Mouse (Mus musculus): Measurements from ENCODE around the gene Lrrc56. TPM values are rescaled to one million over a fixed set of nuclear protein-coding genes. Genes with fewer than 3 reads are reported as not detected.

The Lrrc56 gene
- polyA plus RNA-seq, 1 experiment from 2014 or later = 12.2 TPM

DNA sequence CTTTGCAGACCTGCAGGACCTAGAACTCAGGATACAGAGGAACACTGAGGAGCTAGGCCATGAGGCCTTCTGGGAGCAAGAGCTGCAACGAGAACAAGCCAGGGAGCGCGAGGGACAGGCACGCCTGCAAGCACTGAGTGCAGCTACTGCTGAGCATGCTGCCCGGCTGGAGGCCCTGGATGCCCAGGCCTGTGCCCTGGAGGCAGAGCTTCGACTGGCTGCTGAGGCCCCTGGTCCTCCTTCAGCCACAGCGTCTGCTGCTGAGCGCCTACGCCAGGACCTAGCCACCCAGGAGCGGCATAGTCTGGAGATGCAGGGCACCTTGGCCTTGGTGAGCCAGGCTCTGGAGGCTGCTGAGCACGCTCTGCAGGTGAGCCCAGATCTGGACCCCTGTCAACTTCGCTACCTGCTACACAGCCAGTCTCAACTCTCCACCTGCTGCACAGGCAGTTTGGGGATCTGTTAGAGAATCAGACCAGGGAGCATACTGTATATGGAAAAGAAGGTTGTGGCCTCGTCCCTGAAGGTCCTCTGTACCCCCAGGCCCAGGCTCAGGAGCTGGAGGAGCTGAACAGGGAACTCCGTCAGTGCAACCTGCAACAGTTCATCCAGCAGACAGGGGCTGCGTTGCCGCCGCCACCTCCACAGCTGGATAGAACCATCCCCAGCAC lies 23.5 kb downstream of the Lrrc56 start:
- ATAC-seq (ENCODE audit: low read depth) = no peak
- Histone ChIP-seq H3K4me3 (replicated peaks) (peak overlapping the region; percentile 82), H3K27ac (peak overlapping the region; percentile 89), H3K9ac (peak overlapping the region; percentile 90), H3K9me3 (replicated peaks) (no peaks in the 10 kb centered on the region), H3K27me3 (no peaks in the 10 kb centered on the region), H3K36me3 (peaks cover 31% of the 10 kb centered on the region), H3K4me2 (peak overlapping the region; percentile 100), H3K4me1 (replicated peaks) (peaks cover 92% of the 10 kb centered on the region)
- DNase-seq = no peak
- 90% methylated on average over 17 of the region's 17 CpGs for whole genome bisulfite sequencing (ENCODE audit: insufficient replicate concordance)

DNA sequence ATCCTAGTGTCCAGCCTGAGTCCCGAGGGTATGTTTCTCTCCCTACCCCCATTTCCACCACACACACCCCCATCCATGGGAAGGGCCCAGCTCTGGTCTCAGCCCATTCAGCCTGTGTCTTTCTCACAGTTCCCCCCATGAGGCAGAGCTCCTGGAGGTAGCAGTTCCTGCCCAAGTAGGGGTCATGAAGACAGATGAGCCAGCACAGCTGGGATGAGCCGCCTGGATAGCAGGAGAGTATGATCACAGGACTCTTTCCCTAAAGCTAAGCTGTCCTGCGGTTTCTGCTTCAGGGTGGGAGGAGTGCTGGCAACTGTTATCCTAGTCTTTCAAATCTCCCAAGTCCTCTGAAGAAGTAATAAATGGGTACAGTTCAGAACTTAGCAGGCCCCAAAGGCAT lies 24.2 kb downstream of the Lrrc56 start:
- ATAC-seq (ENCODE audit: low read depth) = no peak
- Histone ChIP-seq H3K27ac (peak overlapping the region; percentile 89), H3K27me3 (no peaks in the 10 kb centered on the region), H3K4me1 (replicated peaks) (peaks cover 92% of the 10 kb centered on the region), H3K9me3 (replicated peaks) (no peaks in the 10 kb centered on the region), H3K4me2 (0 out of 2 replicates have a peak overlapping the region, but pooled peaks have one; percentile 13), H3K4me3 (replicated peaks) (no peak overlapping the region; the same call in 1 of the 2 replicates), H3K9ac (peak overlapping the region; percentile 90), H3K36me3 (peaks cover 31% of the 10 kb centered on the region)
- DNase-seq = no peak
- WGBS (ENCODE audit: insufficient replicate concordance) = 83% methylated on average over 3 of the region's 3 CpGs

DNA sequence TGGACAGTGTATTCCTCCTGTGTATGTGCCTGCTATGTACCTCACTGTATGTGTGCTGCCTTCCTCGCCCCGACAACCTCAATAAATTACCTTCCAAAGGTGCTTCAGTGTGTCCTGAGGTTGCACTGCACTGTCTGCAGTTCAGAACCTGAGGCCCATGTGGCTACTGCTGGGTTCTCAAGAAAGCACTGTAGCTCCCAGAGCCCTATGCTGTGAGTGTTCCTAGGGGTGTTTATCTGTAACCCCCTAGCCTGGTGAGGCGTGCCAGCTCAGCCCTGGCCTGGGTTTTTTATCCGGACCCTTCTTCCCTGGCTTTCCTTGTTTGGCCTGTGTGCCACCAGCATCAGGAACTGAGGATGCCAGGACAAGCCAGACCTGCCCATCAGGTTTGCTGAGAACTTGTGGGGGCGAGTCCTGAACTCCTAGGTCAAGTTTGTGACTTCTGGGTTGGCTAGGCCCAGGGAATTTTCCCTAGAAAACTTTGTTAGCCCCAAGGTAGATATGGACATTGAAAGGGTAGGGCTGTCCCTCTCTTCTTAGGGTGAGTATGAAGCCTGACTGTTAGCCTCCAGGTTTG lies 24.7 kb downstream of the Lrrc56 start:
- Histone ChIP-seq H3K4me1 (replicated peaks) (peaks cover 89% of the 10 kb centered on the region), H3K4me2 (no peak overlapping the region), H3K4me3 (replicated peaks) (no peak overlapping the region), H3K27ac (peak overlapping the region; percentile 89), H3K9me3 (replicated peaks) (no peaks in the 10 kb centered on the region), H3K9ac (peak overlapping the region; percentile 90), H3K36me3 (peaks cover 31% of the 10 kb centered on the region), H3K27me3 (no peaks in the 10 kb centered on the region)
- 80% methylated on average over 5 of the region's 5 CpGs for WGBS (ENCODE audit: insufficient replicate concordance)
- ATAC-seq (ENCODE audit: low read depth) = no peak
- no peak for DNase-seq

DNA sequence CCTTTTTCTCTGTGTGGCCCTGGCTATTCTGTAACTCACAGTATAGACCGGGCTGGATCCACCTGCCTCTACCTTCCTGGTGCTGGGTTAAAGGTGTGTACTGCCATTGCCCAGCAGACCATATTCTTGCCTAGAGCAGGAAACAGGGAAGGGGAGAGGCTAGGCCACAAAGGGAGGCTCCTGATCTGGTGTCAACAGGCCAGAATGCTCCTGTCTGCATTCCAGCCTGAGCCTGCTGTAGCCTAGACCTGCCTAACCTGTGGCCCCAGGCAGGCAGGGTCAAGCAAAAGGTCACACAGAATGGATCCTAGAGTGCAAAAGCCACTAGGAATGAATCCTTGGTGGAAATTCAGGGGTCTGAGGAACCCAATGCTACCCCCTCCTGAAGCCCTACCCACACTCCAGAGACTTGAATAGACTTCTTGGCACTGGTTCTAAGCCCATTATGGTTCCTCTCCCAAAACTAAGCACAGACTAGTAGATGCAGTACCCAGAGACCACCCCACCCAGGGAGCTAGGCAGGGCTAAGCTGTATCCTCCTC lies 25.7 kb downstream of the Lrrc56 start:
- DNase-seq (no peak), ATAC-seq (ENCODE audit: low read depth) (no peak)
- Histone ChIP-seq H3K4me1 (replicated peaks) (peaks cover 80% of the 10 kb centered on the region), H3K27me3 (no peaks in the 10 kb centered on the region), H3K4me3 (replicated peaks) (no peak overlapping the region), H3K4me2 (peak overlapping the region; percentile 99; the same call in 1 of the 2 replicates), H3K9ac (peak overlapping the region; percentile 39), H3K27ac (peak overlapping the region; percentile 89), H3K9me3 (replicated peaks) (no peaks in the 10 kb centered on the region), H3K36me3 (peaks cover 31% of the 10 kb centered on the region)
- WGBS (ENCODE audit: insufficient replicate concordance) = 93% methylated on average over 1 of the region's 1 CpGs

GRCm38 (mm10) chr7:141220377-141220776 lies 26.4 kb downstream of the Lrrc56 start:
- DNase-seq = no peak
- Histone ChIP-seq H3K4me2 (peak overlapping the region; percentile 99), H3K9ac (peak overlapping the region; percentile 95), H3K27ac (peak overlapping the region; percentile 89), H3K4me3 (replicated peaks) (peak overlapping the region; percentile 78), H3K9me3 (replicated peaks) (no peaks in the 10 kb centered on the region), H3K36me3 (peaks cover 31% of the 10 kb centered on the region), H3K27me3 (no peaks in the 10 kb centered on the region), H3K4me1 (replicated peaks) (peaks cover 72% of the 10 kb centered on the region)
- no peak for ATAC-seq (ENCODE audit: low read depth)
- WGBS (ENCODE audit: insufficient replicate concordance) = 75% methylated on average over 1 of the region's 1 CpGs

GRCm38 (mm10) chr7:141221249-141222125 lies 27.5 kb downstream of the Lrrc56 start:
- Histone ChIP-seq H3K36me3 (peaks cover 31% of the 10 kb centered on the region), H3K4me1 (replicated peaks) (peaks cover 65% of the 10 kb centered on the region), H3K4me2 (peak overlapping the region; percentile 99), H3K27me3 (no peaks in the 10 kb centered on the region), H3K9me3 (replicated peaks) (no peaks in the 10 kb centered on the region; the same call in 1 of the 2 replicates), H3K9ac (peak overlapping the region; percentile 95), H3K4me3 (replicated peaks) (peak overlapping the region; percentile 78), H3K27ac (peak overlapping the region; percentile 89)
- DNase-seq (peak; percentile 100), ATAC-seq (ENCODE audit: low read depth) (peak; percentile 96)
- 9% methylated on average over 44 of the region's 44 CpGs for WGBS (ENCODE audit: insufficient replicate concordance)

GRCm38 (mm10) chr7:141222126-141222467 lies 28.1 kb downstream of the Lrrc56 start:
- WGBS (ENCODE audit: insufficient replicate concordance) = 14% methylated on average over 8 of the region's 8 CpGs
- Histone ChIP-seq H3K27ac (peak overlapping the region; percentile 88), H3K4me2 (peak overlapping the region; percentile 99), H3K27me3 (no peaks in the 10 kb centered on the region), H3K36me3 (peaks cover 30% of the 10 kb centered on the region), H3K9ac (peak overlapping the region; percentile 74), H3K4me1 (replicated peaks) (peaks cover 59% of the 10 kb centered on the region), H3K4me3 (replicated peaks) (peak overlapping the region; percentile 50), H3K9me3 (replicated peaks) (no peaks in the 10 kb centered on the region; the same call in 1 of the 2 replicates)
- no peak for ATAC-seq (ENCODE audit: low read depth)
- no peak for DNase-seq

DNA sequence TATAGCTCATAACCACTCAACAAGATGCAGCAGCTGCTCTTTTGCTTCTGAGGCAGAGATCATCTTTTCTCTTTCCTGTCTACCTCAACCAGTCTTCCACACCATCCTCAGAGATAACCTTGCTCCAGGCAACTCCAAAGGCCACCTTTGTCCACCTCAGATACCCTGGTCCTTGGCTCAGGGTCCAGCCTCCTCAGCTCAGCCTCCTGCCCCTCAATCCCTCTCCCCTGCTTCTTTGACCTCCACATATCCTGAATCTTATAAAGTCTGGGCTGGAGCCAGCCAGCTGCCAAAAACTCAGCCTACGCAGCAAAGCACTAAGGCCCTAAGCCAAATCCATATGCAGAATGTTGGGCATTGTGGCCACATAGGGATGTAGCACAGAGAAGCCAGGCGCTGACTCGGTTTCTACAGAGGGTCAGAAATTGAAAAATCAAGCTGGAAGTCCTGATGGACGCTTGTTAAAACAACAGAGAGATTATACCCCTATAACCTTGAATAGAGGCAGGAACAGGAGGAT lies 28.8 kb downstream of the Lrrc56 start:
- no peaks in the 10 kb centered on the region for H3K27me3 ChIP-seq
- 86% methylated on average over 4 of the region's 4 CpGs for WGBS (ENCODE audit: insufficient replicate concordance)
- peak overlapping the region; percentile 74 for H3K9ac ChIP-seq
- H3K36me3 ChIP-seq = peaks cover 24% of the 10 kb centered on the region
- H3K4me2 ChIP-seq = peak overlapping the region; percentile 99
- H3K27ac ChIP-seq = peak overlapping the region; percentile 88
- ATAC-seq (ENCODE audit: low read depth) (no peak), DNase-seq (no peak)
- H3K4me1 ChIP-seq (replicated peaks) = peaks cover 54% of the 10 kb centered on the region
- H3K4me3 ChIP-seq (replicated peaks) = peak overlapping the region; percentile 50
- H3K9me3 ChIP-seq (replicated peaks) = no peaks in the 10 kb centered on the region; the same call in 1 of the 2 replicates

GRCm38 (mm10) chr7:141226535-141226934 lies 32.6 kb downstream of the Lrrc56 start:
- Histone ChIP-seq H3K36me3 (peaks cover 13% of the 10 kb centered on the region), H3K27me3 (no peaks in the 10 kb centered on the region), H3K9me3 (replicated peaks) (no peaks in the 10 kb centered on the region; the same call in 1 of the 2 replicates), H3K9ac (no peak overlapping the region), H3K4me2 (no peak overlapping the region), H3K4me1 (replicated peaks) (peaks cover 41% of the 10 kb centered on the region), H3K4me3 (replicated peaks) (no peak overlapping the region), H3K27ac (no peak overlapping the region)
- ATAC-seq (ENCODE audit: low read depth) = no peak
- WGBS (ENCODE audit: insufficient replicate concordance) = 81% methylated on average over 6 of the region's 6 CpGs
- no peak for DNase-seq

DNA sequence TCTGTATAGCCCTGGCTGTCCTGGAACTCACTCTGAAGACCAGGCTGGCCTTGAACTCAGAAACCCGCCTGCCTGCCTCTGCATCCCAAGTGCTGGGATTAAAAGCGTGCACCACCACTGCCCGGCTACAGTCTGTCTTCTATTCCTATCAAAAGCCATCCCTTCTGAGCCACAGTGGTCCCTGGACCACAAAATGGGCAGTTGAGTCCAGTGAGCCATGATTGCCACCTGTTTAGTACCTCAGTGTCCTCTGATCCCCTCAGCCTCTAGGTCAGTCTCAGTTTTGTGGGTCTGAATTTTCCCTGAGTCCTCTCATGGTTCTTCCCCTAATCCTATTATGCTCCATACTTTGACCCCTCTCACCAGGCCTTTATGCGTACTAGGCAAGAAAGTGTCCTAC lies 33.8 kb downstream of the Lrrc56 start:
- Histone ChIP-seq H3K27me3 (no peaks in the 10 kb centered on the region), H3K9ac (peak overlapping the region; percentile 54; the same call in 1 of the 2 replicates), H3K4me2 (peak overlapping the region; percentile 31), H3K4me1 (replicated peaks) (peaks cover 38% of the 10 kb centered on the region), H3K9me3 (replicated peaks) (no peaks in the 10 kb centered on the region; the same call in 1 of the 2 replicates), H3K27ac (peak overlapping the region; percentile 67), H3K36me3 (peaks cover 26% of the 10 kb centered on the region), H3K4me3 (replicated peaks) (0 out of 2 replicates have a peak overlapping the region, but pooled peaks have one; percentile 97)
- no peak; the same call in 1 of the 2 replicates for ATAC-seq (ENCODE audit: low read depth)
- no peak for DNase-seq
- 77% methylated on average over 4 of the region's 4 CpGs for WGBS (ENCODE audit: insufficient replicate concordance)
